Mouse (Mus musculus) MEL (cell line): ENCODE results near the gene Snap91. TPM values are rescaled to one million over a fixed set of nuclear protein-coding genes. Genes with fewer than 3 reads are reported as not detected.

Source experiments
- DNase-seq: peaks from one replicate; pipeline ENCODE4 v3.0.0; 2011; ENCODE audit warnings: low read depth, low spot score
- H3K27ac ChIP-seq: 2 replicates; pipeline ENCODE4 v1.5.1; 2012; ENCODE audit warnings: low read depth, mild to moderate bottlenecking, control low read depth, low read length, moderate library complexity; ENCODE audit not compliant: control insufficient read depth
- H3K27me3 ChIP-seq, 2 experiments: fragments of 150-350 bp in 1 of 2; sonication (generic) in 1 of 2; 2 replicates each; pipeline ENCODE4 v1.6.1; 2012; ENCODE audit warnings: low read length in 2 of 2, mild to moderate bottlenecking in 2 of 2, improper control_type of control experiment in 1 of 2, moderate library complexity in 1 of 2; ENCODE audit not compliant: insufficient read depth in 2 of 2, control insufficient read depth in 1 of 2
- H3K36me3 ChIP-seq, 2 experiments: 2 replicates each; pipeline ENCODE4 v1.6.1; 2012 to 2014; ENCODE audit warnings: low read length in 2 of 2, improper control_type of control experiment in 1 of 2, inconsistent platforms in 1 of 2, mild to moderate bottlenecking in 1 of 2; ENCODE audit not compliant: insufficient read depth in 2 of 2, control insufficient read depth in 1 of 2
- H3K4me1 ChIP-seq, 2 experiments: fragments of 150-350 bp in 1 of 2; sonication (generic) in 1 of 2; 2 replicates each; pipeline ENCODE4 v1.6.1; 2012; ENCODE audit warnings: low read length in 2 of 2, improper control_type of control experiment in 1 of 2, mild to moderate bottlenecking in 1 of 2; ENCODE audit not compliant: insufficient read depth in 2 of 2, control insufficient read depth in 1 of 2
- H3K4me3 ChIP-seq, 2 experiments: fragments of 150-350 bp in 1 of 2; sonication (generic) in 1 of 2; 2 replicates each; pipeline ENCODE4 v1.5.1; 2012; ENCODE audit warnings: low read depth in 2 of 2, low read length in 2 of 2, mild to moderate bottlenecking in 2 of 2, moderate library complexity in 2 of 2, control low read depth in 1 of 2, improper control_type of control experiment in 1 of 2; ENCODE audit not compliant: control insufficient read depth in 1 of 2, insufficient read depth in 1 of 2
- H3K79me2 ChIP-seq: 2 replicates; pipeline ENCODE4 v1.6.1; 2012; ENCODE audit warnings: mild to moderate bottlenecking, low read length, moderate library complexity; ENCODE audit not compliant: control insufficient read depth, poor library complexity, insufficient read depth
- H3K9ac ChIP-seq: 2 replicates; pipeline ENCODE4 v1.6.1; 2012; ENCODE audit warnings: low read depth, mild to moderate bottlenecking, control low read depth, low read length, moderate library complexity; ENCODE audit not compliant: control insufficient read depth, poor library complexity, severe bottlenecking
- H3K9me3 ChIP-seq: fragments of 150-350 bp; sonication (generic); replicated peaks from 2 replicates; pipeline ENCODE4 v1.6.1; 2012; ENCODE audit warnings: mild to moderate bottlenecking, low read length, improper control_type of control experiment, moderate library complexity; ENCODE audit not compliant: insufficient read depth
- CHD1 ChIP-seq: IDR thresholded peaks from 2 replicates; pipeline ENCODE4 v1.6.1; 2012; ENCODE audit warnings: low read depth, mild to moderate bottlenecking, inconsistent platforms, low read length, improper control_type of control experiment
- CHD2 ChIP-seq: IDR thresholded peaks from 2 replicates; pipeline ENCODE4 v1.6.1; 2011; ENCODE audit warnings: low read length, improper control_type of control experiment
- E2F4 ChIP-seq: IDR thresholded peaks from 2 replicates; pipeline ENCODE4 v1.6.1; 2011; ENCODE audit warnings: low read depth, low read length, improper control_type of control experiment, borderline replicate concordance
- EP300 ChIP-seq, 2 experiments: IDR thresholded peaks; 2 replicates each; pipeline ENCODE4 v1.6.1; 2011; ENCODE audit warnings: improper control_type of control experiment in 2 of 2, low read length in 2 of 2, low read depth in 1 of 2, mild to moderate bottlenecking in 1 of 2
- ETS1 ChIP-seq: IDR thresholded peaks from 2 replicates; pipeline ENCODE4 v1.6.1; 2012; ENCODE audit warnings: low read depth, mild to moderate bottlenecking, inconsistent platforms, low read length, improper control_type of control experiment, moderate library complexity
- GABPA ChIP-seq: IDR thresholded peaks from 2 replicates; pipeline ENCODE4 v1.6.1; 2012; ENCODE audit warnings: low read depth, mild to moderate bottlenecking, inconsistent platforms, low read length, improper control_type of control experiment, moderate library complexity
- GATA1 ChIP-seq: IDR thresholded peaks from 2 replicates; pipeline ENCODE4 v1.6.1; 2011; ENCODE audit warnings: low read depth, low read length, improper control_type of control experiment
- MAFK ChIP-seq: IDR thresholded peaks from 2 replicates; pipeline ENCODE4 v1.6.1; 2011; ENCODE audit warnings: low read depth, mild to moderate bottlenecking, low read length, improper control_type of control experiment, borderline replicate concordance
- MXI1 ChIP-seq: IDR thresholded peaks from 2 replicates; pipeline ENCODE4 v1.6.1; 2011; ENCODE audit warnings: mild to moderate bottlenecking, low read depth, low read length, improper control_type of control experiment
- MYC ChIP-seq: IDR thresholded peaks from 2 replicates; pipeline ENCODE4 v1.6.1; 2011; ENCODE audit warnings: low read depth, mild to moderate bottlenecking, low read length, improper control_type of control experiment, moderate library complexity
- NRF1 ChIP-seq: IDR thresholded peaks from 2 replicates; pipeline ENCODE4 v1.6.1; 2014; ENCODE audit warnings: low read depth, mild to moderate bottlenecking, inconsistent platforms, low read length, improper control_type of control experiment, moderate library complexity; ENCODE audit not compliant: poor library complexity, insufficient read depth, severe bottlenecking
- POLR2AphosphoS5 ChIP-seq: IDR thresholded peaks from 2 replicates; pipeline ENCODE4 v1.6.1; 2012; ENCODE audit warnings: low read depth, borderline replicate concordance, mild to moderate bottlenecking, inconsistent platforms, low read length, moderate library complexity, mixed read lengths
- SIN3A ChIP-seq: IDR thresholded peaks from 2 replicates; pipeline ENCODE4 v1.6.1; 2012; ENCODE audit warnings: low read length, improper control_type of control experiment, inconsistent platforms
- TBP ChIP-seq: IDR thresholded peaks from 2 replicates; pipeline ENCODE4 v1.8.0; 2011; ENCODE audit warnings: low read depth, low read length, improper control_type of control experiment
- TCF12 ChIP-seq: IDR thresholded peaks from 2 replicates; pipeline ENCODE4 v1.6.1; 2014; ENCODE audit warnings: low read depth, mild to moderate bottlenecking, inconsistent platforms, low read length, improper control_type of control experiment, moderate library complexity
- UBTF ChIP-seq: IDR thresholded peaks from 2 replicates; pipeline ENCODE4 v1.6.1; 2012; ENCODE audit warnings: low read depth, mild to moderate bottlenecking, inconsistent platforms, low read length, improper control_type of control experiment, moderate library complexity, borderline replicate concordance; ENCODE audit not compliant: insufficient read depth
- ZC3H11A ChIP-seq: IDR thresholded peaks from 2 replicates; pipeline ENCODE4 v1.6.1; 2012; ENCODE audit warnings: low read depth, mild to moderate bottlenecking, inconsistent platforms, low read length, improper control_type of control experiment
- ZMIZ1 ChIP-seq: IDR thresholded peaks from 2 replicates; pipeline ENCODE4 v1.6.1; 2012; ENCODE audit warnings: low read depth, mild to moderate bottlenecking, inconsistent platforms, low read length, improper control_type of control experiment, moderate library complexity
- polyA plus RNA-seq, 2 experiments: library from polyadenylated mRNA; stranded (reverse) in 1 of 2; unstranded in 1 of 2; fragments of >175 nt in 1 of 2; fragments of >200 nt in 1 of 2; gene quantifications; 2 replicates each; pipeline versions ENCODE4 v1.2.1 to v1.2.4; 2012; ENCODE audit warnings: low replicate concordance in 2 of 2, low read depth in 1 of 2; ENCODE audit not compliant: insufficient read length in 2 of 2, insufficient read depth in 1 of 2, missing spikeins in 1 of 2
- total RNA-seq: library from RNA; depleted of rRNA; stranded (reverse); fragments of 300-350 nt; gene quantifications from 2 replicates; pipeline ENCODE4 v1.2.3, GENCODE M21; 2012

The Snap91 gene
- total and polyA plus RNA-seq, 3 experiments: not detected

DNA sequence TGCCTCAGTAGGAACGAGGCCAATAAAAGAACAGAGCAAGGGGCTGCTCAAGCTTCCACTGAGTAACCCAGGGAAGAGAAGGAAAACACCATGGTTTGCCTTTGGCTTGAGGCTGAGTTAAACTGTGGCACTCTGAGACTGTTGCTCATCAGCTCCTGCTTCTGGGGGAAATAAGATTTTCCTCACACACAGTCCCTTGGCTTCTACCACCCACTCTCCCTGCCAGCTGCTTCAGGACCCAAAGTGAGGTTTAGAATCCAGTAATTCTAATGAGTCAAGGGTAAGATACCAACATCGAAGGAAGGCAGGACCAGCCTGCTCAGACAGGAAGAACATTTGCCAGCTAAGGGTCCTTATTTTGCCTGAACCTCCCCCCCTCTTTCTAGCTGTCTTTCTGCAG lies 50.7 kb downstream of the Snap91 start:
- no peaks in the 10 kb centered on the region for H3K79me2 ChIP-seq
- H3K4me1 ChIP-seq: no peaks in the 10 kb centered on the region
- no peaks in the 10 kb centered on the region for H3K36me3 ChIP-seq
- H3K9me3 ChIP-seq: no peaks in the 10 kb centered on the region
- no peak for DNase-seq
- TF ChIP-seq ZC3H11A (no peak), MYC (no peak), TCF12 (no peak), MXI1 (no peak), GATA1 (no peak), CHD1 (no peak), POLR2AphosphoS5 (no peak), TBP (no peak), GABPA (no peak), SIN3A (no peak), NRF1 (no peak), ZMIZ1 (no peak), EP300 (IDR thresholded peaks at IDR 0.05; ENCODE audit: low read depth in 1 of 2, low read length in 2 of 2) (no peak), E2F4 (no peak), UBTF (no peak), ETS1 (no peak), CHD2 (no peak), MAFK (no peak)
- TF ChIP-seq, all 39 proteins: peak for 0
- Histone ChIP-seq H3K27ac (no peak overlapping the region), H3K9ac (no peak overlapping the region), H3K27me3 (peaks cover 0 to 2% of the 10 kb centered on the region in 2 experiments; a peak in 1 of 4 replicates), H3K4me3 (no peak overlapping the region)

DNA sequence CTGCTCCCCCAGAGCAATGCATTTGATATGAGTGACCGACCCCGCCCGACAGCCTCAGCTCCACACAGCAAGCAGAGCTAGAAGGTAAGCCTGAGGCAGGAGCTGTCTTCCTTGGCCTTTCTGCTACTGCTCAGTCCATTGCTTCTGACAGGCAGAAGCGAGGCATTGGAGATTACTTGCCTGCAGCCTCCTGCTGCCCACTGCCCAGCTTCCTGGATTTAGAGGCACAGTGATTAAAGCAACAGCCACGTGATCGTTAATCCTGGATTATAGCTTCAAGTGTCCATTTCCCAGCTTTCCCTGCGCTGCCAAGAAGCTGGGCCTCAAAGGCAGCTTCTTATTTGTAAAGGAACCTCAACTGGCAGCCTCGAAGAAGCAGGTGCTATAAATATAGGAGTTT lies 51.4 kb downstream of the Snap91 start:
- Histone ChIP-seq H3K4me1 (no peaks in the 10 kb centered on the region), H3K27me3 (peaks cover 0 to 2% of the 10 kb centered on the region in 2 experiments; a peak in 1 of 4 replicates), H3K27ac (no peak overlapping the region), H3K9ac (no peak overlapping the region), H3K36me3 (no peaks in the 10 kb centered on the region), H3K9me3 (no peaks in the 10 kb centered on the region), H3K79me2 (no peaks in the 10 kb centered on the region), H3K4me3 (no peak overlapping the region)
- no peak for TF ChIP-seq EP300 (IDR thresholded peaks at IDR 0.05; ENCODE audit: low read depth in 1 of 2, low read length in 2 of 2)
- TF ChIP-seq MYC: no peak
- DNase-seq: no peak
